Mouse (Mus musculus) midbrain, embryonic 16.5 days (tissue): ENCODE results near the gene Cacnb4. TPM values are rescaled to one million over a fixed set of nuclear protein-coding genes. Genes with fewer than 3 reads are reported as not detected.

Source experiments
- ATAC-seq: fragments of 200-750 bp; cut with Nextera tagmentation; 2 replicates; pipeline ENCODE4 v1.8.0; 2017; ENCODE audit warnings: moderate TSS enrichment
- H3K27ac ChIP-seq: fragments of 300-500 bp; sonication (generic); 2 replicates; pipeline ENCODE4 v1.5.1; 2014; ENCODE audit warnings: mild to moderate bottlenecking, low read length, mixed read lengths
- H3K27me3 ChIP-seq: fragments of 300-500 bp; sonication (generic); 2 replicates; pipeline ENCODE4 v1.6.1; 2014; ENCODE audit warnings: low read depth, low read length, mixed read lengths; ENCODE audit not compliant: control insufficient read depth, insufficient read depth
- H3K36me3 ChIP-seq: fragments of 300-500 bp; sonication (generic); 2 replicates; pipeline ENCODE4 v1.6.1; 2014; ENCODE audit warnings: mild to moderate bottlenecking, low read length, moderate library complexity, mixed read lengths; ENCODE audit not compliant: control insufficient read depth, insufficient read depth
- H3K4me1 ChIP-seq: fragments of 300-500 bp; sonication (generic); 2 replicates; pipeline ENCODE4 v1.6.1; 2014; ENCODE audit warnings: mild to moderate bottlenecking, low read length, mixed read lengths; ENCODE audit not compliant: control insufficient read depth, insufficient read depth
- H3K4me2 ChIP-seq: fragments of 300-500 bp; sonication (generic); 2 replicates; pipeline ENCODE4 v1.6.1; 2014; ENCODE audit warnings: mild to moderate bottlenecking, low read length, mixed read lengths
- H3K4me3 ChIP-seq: fragments of 300-500 bp; sonication (generic); 2 replicates; pipeline ENCODE4 v1.5.1; 2014; ENCODE audit warnings: low read depth, mild to moderate bottlenecking, low read length, moderate library complexity, mixed read lengths
- H3K9ac ChIP-seq: fragments of 300-500 bp; sonication (generic); 2 replicates; pipeline ENCODE4 v1.6.1; 2014; ENCODE audit warnings: low read depth, low read length, mixed read lengths
- H3K9me3 ChIP-seq: fragments of 300-500 bp; sonication (generic); replicated peaks from 2 replicates; pipeline ENCODE4 v1.6.1; 2014; ENCODE audit warnings: mild to moderate bottlenecking, low read length, mixed read lengths; ENCODE audit not compliant: control insufficient read depth, poor library complexity, severe bottlenecking
- WGBS: fragments of 180-500 bp; shearing (Covaris S2); extraction: QIAGEN DNeasy Blood & Tissue Kit; methylation state at CpG from one replicate; pipeline ENCODE4 v1.1.7; 2014; 5-methylcytosine and 5-hydroxymethylcytosine counted together
- polyA plus RNA-seq: library from polyadenylated mRNA; unstranded; fragments of >200 nt; fragmentation: Nextera tagmentation; extraction: Ambion mirVana; gene quantifications from 2 replicates; pipeline ENCODE4 v1.2.1, GENCODE M21; 2015

Cacnb4 gene
- polyA plus RNA-seq, 1 experiment from 2014 or later = 15.6 TPM

GRCm38 (mm10) chr2:52504762-52505161 is 171.9 kb downstream of the Cacnb4 start:
- Histone ChIP-seq H3K4me3 (no peak overlapping the region), H3K4me1 (peaks cover 5% of the 10 kb centered on the region), H3K4me2 (no peak overlapping the region), H3K27ac (no peak overlapping the region), H3K36me3 (no peaks in the 10 kb centered on the region), H3K9me3 (no peaks in the 10 kb centered on the region), H3K9ac (no peak overlapping the region), H3K27me3 (no peaks in the 10 kb centered on the region)
- ATAC-seq = no peak
- WGBS = 89% methylated on average over 3 of the region's 3 CpGs

DNA sequence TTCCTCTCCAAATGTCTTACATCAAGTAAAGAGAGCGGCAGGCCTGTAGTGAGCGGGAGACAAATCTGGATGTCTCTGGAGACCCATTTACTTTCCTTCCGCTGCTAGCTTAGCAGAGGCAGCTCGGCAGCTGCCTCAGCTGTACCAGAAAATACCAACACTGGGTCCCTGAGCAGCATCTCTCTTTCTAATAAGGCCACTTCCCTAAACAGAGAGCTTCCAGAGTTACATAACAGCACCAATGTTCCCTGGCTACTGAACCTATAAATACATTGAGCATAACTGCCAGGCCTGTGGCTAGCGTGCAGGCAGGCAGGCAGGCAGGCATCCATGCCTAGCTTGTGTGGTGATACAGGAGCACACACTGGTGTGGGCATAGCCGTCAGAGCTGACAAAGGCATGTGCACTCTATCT is 176.8 kb downstream of the Cacnb4 start:
- H3K9me3 ChIP-seq = no peaks in the 10 kb centered on the region
- 0 out of 2 replicates have a peak, but pooled peaks have one; percentile 63 for ATAC-seq
- H3K4me1 ChIP-seq = peaks cover 8% of the 10 kb centered on the region
- WGBS = 53% methylated on average over 6 of the region's 6 CpGs
- no peak overlapping the region for H3K4me3 ChIP-seq
- 0 out of 2 replicates have a peak overlapping the region, but pooled peaks have one; percentile 25 for H3K9ac ChIP-seq
- H3K27ac ChIP-seq = 0 out of 2 replicates have a peak overlapping the region, but pooled peaks have one; percentile 18
- H3K27me3 ChIP-seq = no peaks in the 10 kb centered on the region
- no peak overlapping the region for H3K4me2 ChIP-seq
- H3K36me3 ChIP-seq = no peaks in the 10 kb centered on the region

DNA sequence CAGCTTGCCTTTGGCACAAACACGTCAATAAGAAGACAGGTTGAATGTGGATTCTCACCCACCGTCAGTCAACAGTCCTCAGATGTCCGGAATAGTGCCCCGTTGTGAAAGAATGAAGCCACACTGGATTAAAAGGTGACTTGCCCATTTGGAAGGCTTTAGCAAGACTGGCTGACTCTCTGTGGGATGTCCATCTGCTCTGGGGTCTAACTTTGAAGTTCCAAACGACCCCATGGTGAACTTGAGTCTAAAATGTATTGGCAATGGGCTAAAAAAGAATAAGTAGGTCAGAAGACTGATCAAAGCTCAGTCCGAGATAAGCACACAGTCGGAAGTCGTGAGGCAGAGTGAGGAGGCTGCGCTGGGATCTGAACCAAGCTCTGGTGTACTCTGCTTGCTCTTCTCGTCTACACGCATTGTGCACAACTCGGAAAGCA is 177.5 kb downstream of the Cacnb4 start:
- no peak overlapping the region for H3K27ac ChIP-seq
- no peaks in the 10 kb centered on the region for H3K36me3 ChIP-seq
- H3K4me1 ChIP-seq = peaks cover 8% of the 10 kb centered on the region
- no peak overlapping the region for H3K4me3 ChIP-seq
- H3K9ac ChIP-seq = no peak overlapping the region
- no peaks in the 10 kb centered on the region for H3K9me3 ChIP-seq
- 71% methylated on average over 12 of the region's 12 CpGs for WGBS
- no peaks in the 10 kb centered on the region for H3K27me3 ChIP-seq
- ATAC-seq = no peak
- no peak overlapping the region for H3K4me2 ChIP-seq

DNA sequence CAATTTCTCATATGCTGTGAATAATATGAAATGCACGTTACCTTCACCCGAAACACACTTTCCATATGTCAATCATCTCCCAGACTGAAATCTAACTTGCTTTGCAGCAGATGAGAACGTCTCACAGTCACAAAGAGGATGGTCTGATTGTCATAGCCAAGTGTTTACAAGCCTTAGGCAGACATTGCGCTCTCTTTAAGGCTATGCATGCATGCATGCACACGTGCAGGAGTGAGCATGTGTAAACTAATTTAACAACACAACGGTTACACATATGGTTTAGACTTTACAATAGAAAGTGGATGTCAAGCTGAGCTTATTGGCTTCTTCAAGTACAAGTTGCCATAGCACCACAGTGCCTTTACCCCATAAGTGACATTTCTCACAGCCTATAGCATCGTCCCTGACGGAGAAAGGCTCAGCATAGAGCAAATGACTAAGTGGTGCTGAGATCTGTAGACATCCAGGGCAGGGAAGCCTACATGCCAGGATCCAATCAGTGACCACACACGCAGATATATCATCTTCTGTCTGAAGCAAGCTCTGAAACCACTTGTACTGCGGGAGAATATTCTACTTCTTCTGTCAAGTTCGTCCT is 181.4 kb downstream of the Cacnb4 start:
- no peak overlapping the region for H3K9ac ChIP-seq
- H3K36me3 ChIP-seq = no peaks in the 10 kb centered on the region
- no peak overlapping the region for H3K27ac ChIP-seq
- H3K4me3 ChIP-seq = no peak overlapping the region
- H3K27me3 ChIP-seq = no peaks in the 10 kb centered on the region
- no peak for ATAC-seq
- no peak overlapping the region for H3K4me2 ChIP-seq
- 78% methylated on average over 11 of the region's 11 CpGs for WGBS
- no peaks in the 10 kb centered on the region for H3K9me3 ChIP-seq
- peaks cover 7% of the 10 kb centered on the region for H3K4me1 ChIP-seq

GRCm38 (mm10) chr2:52494274-52494673 is 182.4 kb downstream of the Cacnb4 start:
- WGBS = 75% methylated on average over 8 of the region's 8 CpGs
- ATAC-seq = no peak
- H3K4me2 ChIP-seq = no peak overlapping the region
- H3K27me3 ChIP-seq = no peaks in the 10 kb centered on the region
- no peaks in the 10 kb centered on the region for H3K9me3 ChIP-seq
- no peaks in the 10 kb centered on the region for H3K36me3 ChIP-seq
- H3K27ac ChIP-seq = no peak overlapping the region
- no peak overlapping the region for H3K9ac ChIP-seq
- H3K4me3 ChIP-seq = no peak overlapping the region
- H3K4me1 ChIP-seq = no peaks in the 10 kb centered on the region; the same call in 1 of the 2 replicates

DNA sequence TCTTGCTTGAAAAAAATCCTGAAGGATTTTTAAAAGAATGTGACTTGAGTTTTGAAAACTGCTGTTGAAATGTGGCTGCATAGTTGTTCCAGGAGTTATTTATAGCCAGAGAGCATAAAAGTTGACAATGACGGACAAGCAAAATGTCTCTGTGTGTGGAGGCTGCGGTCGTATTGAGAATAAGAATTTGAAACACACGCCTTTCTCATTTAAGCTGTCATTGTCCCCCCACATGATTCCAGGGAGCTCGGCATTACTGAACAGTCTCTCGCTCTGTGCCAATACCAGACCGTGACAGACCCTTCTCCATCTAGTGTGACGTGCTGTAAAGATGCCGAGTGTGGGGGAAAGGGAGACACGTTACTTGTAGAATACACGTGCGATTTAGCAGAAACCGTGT is 183.8 kb downstream of the Cacnb4 start:
- no peaks in the 10 kb centered on the region for H3K36me3 ChIP-seq
- no peak overlapping the region for H3K4me3 ChIP-seq
- H3K9me3 ChIP-seq = no peaks in the 10 kb centered on the region
- no peak overlapping the region for H3K4me2 ChIP-seq
- H3K27ac ChIP-seq = no peak overlapping the region
- no peaks in the 10 kb centered on the region; the same call in 1 of the 2 replicates for H3K4me1 ChIP-seq
- no peak for ATAC-seq
- no peaks in the 10 kb centered on the region for H3K27me3 ChIP-seq
- WGBS = 65% methylated on average over 13 of the region's 13 CpGs
- no peak overlapping the region for H3K9ac ChIP-seq

DNA sequence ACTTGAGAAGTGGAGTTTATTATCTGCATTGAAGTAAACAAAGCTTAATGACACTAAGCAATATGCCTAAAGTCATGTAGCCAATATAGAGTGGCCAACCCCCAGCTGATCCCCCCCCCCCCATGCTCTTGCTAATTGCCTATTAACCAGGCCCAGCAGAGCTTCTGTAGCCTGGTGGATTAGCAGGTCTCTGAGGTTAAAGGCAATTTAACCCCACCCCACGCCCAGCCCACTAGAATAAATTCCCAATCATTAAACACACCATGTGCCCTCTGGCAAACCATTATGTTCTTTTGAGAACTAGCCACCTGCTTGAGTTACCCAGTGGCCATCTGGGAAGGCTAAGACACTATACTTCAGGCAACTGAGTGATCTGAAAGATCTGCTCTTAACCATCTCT is 186.8 kb downstream of the Cacnb4 start:
- no peaks in the 10 kb centered on the region for H3K4me1 ChIP-seq
- no peak overlapping the region for H3K9ac ChIP-seq
- no peak overlapping the region for H3K4me2 ChIP-seq
- no peak overlapping the region for H3K27ac ChIP-seq
- ATAC-seq = no peak
- H3K9me3 ChIP-seq = no peaks in the 10 kb centered on the region
- H3K36me3 ChIP-seq = no peaks in the 10 kb centered on the region
- H3K27me3 ChIP-seq = no peaks in the 10 kb centered on the region
- no peak overlapping the region for H3K4me3 ChIP-seq
- WGBS = 17% methylated on average over 1 of the region's 1 CpGs

DNA sequence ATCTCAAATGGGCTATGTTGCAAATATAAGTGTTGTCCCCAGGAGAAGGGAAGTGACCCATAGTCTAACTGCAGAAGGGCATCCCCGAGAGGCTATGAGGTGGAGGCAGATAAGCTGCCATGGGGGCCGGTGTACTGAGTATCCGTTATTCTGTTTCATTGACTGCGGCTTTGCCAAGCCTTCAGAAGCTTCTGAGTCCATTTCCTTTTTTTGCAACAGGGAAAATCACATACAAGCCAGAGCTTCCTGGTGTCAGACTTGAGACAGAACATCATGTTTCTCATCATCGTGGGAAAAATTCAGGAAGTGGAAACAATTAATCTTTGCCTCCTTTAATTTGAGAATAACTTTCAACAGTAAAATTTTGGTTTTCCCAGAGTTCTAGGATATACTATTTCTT is 193.1 kb downstream of the Cacnb4 start:
- Histone ChIP-seq H3K36me3 (no peaks in the 10 kb centered on the region), H3K9me3 (no peaks in the 10 kb centered on the region), H3K27ac (no peak overlapping the region), H3K9ac (no peak overlapping the region), H3K27me3 (no peaks in the 10 kb centered on the region), H3K4me2 (no peak overlapping the region), H3K4me3 (no peak overlapping the region), H3K4me1 (no peaks in the 10 kb centered on the region)
- WGBS = 89% methylated on average over 5 of the region's 5 CpGs
- ATAC-seq = no peak

GRCm38 (mm10) chr2:52480476-52480875 is 196.2 kb downstream of the Cacnb4 start:
- Histone ChIP-seq H3K4me1 (no peaks in the 10 kb centered on the region), H3K27me3 (no peaks in the 10 kb centered on the region), H3K4me3 (no peak overlapping the region), H3K9me3 (no peaks in the 10 kb centered on the region), H3K9ac (no peak overlapping the region), H3K4me2 (no peak overlapping the region), H3K36me3 (peaks cover 8% of the 10 kb centered on the region; the same call in 1 of the 2 replicates), H3K27ac (no peak overlapping the region)
- no peak for ATAC-seq
- 91% methylated on average over 8 of the region's 8 CpGs for WGBS
